Mouse (Mus musculus) forebrain, embryonic 12.5 days (tissue): ENCODE measurements around the gene Rufy2. TPM values are rescaled to one million over a fixed set of nuclear protein-coding genes. Genes with fewer than 3 reads are reported as not detected.

Experiments
- ATAC-seq: fragments of 200-750 bp; cut with Nextera tagmentation; 2 replicates; pipeline ENCODE4 v1.8.0; 2017; ENCODE audit warnings: moderate TSS enrichment; ENCODE audit not compliant: low FRiP score
- H3K27ac ChIP-seq: fragments of 300-500 bp; sonication (generic); 2 replicates; pipeline ENCODE4 v1.5.1; 2016; ENCODE audit warnings: mild to moderate bottlenecking
- H3K27me3 ChIP-seq: fragments of 300-500 bp; sonication (generic); 2 replicates; pipeline ENCODE4 v1.6.1; 2016; ENCODE audit warnings: mild to moderate bottlenecking
- H3K36me3 ChIP-seq: fragments of 300-500 bp; sonication (generic); replicated peaks from 2 replicates; pipeline ENCODE4 v1.6.1; 2016; ENCODE audit warnings: mild to moderate bottlenecking
- H3K4me1 ChIP-seq: fragments of 300-500 bp; sonication (generic); 2 replicates; pipeline ENCODE4 v1.6.1; 2016
- H3K4me2 ChIP-seq: fragments of 300-500 bp; sonication (generic); 2 replicates; pipeline ENCODE4 v1.6.1; 2016; ENCODE audit warnings: mild to moderate bottlenecking, moderate library complexity
- H3K4me3 ChIP-seq: fragments of 300-500 bp; sonication (generic); replicated peaks from 2 replicates; pipeline ENCODE4 v1.5.1; 2016; ENCODE audit warnings: mild to moderate bottlenecking
- H3K9ac ChIP-seq: fragments of 300-500 bp; sonication (generic); 2 replicates; pipeline ENCODE4 v1.6.1; 2016; ENCODE audit warnings: mild to moderate bottlenecking
- H3K9me3 ChIP-seq: fragments of 300-500 bp; sonication (generic); 2 replicates; pipeline ENCODE4 v1.6.1; 2016
- WGBS: fragments of 180-500 bp; shearing (Covaris S2); methylation state at CpG from one replicate; pipeline ENCODE4 v1.1.7; 2016; 5-methylcytosine and 5-hydroxymethylcytosine counted together
- polyA plus RNA-seq: library from polyadenylated mRNA; unstranded; fragments of >200 nt; fragmentation: Nextera tagmentation; extraction: Ambion mirVana; gene quantifications from 2 replicates; pipeline ENCODE4 v1.2.1, GENCODE M21; 2016

Rufy2 gene
- polyA plus RNA-seq, 1 experiment from 2014 or later: 39.5 TPM

- no peak for ATAC-seq
- peaks cover 84% of the 10 kb centered on the region for H3K36me3 ChIP-seq
- 21% methylated on average over 3 of the region's 3 CpGs for WGBS
- no peak overlapping the region for H3K9ac ChIP-seq
- no peak overlapping the region for H3K4me3 ChIP-seq
- H3K4me1 ChIP-seq: no peaks in the 10 kb centered on the region
- H3K9me3 ChIP-seq: no peaks in the 10 kb centered on the region
- no peak overlapping the region for H3K4me2 ChIP-seq
- H3K27ac ChIP-seq: no peak overlapping the region
- no peaks in the 10 kb centered on the region for H3K27me3 ChIP-seq
These were observed 7.3 kb downstream of the Rufy2 start for GRCm38 (mm10) chr10:62987341-62987740.

GRCm38 (mm10) chr10:62990636-62991035 is 10.6 kb downstream of the Rufy2 start:
- Histone ChIP-seq H3K9me3 (no peaks in the 10 kb centered on the region), H3K27ac (no peak overlapping the region), H3K27me3 (no peaks in the 10 kb centered on the region), H3K36me3 (peaks cover 87% of the 10 kb centered on the region), H3K4me1 (no peaks in the 10 kb centered on the region), H3K4me3 (no peak overlapping the region), H3K9ac (no peak overlapping the region), H3K4me2 (no peak overlapping the region)
- ATAC-seq: no peak
- WGBS: 95% methylated on average over 15 of the region's 15 CpGs

- no peak for ATAC-seq
- peaks cover 93% of the 10 kb centered on the region for H3K36me3 ChIP-seq
These were observed 14.0 kb downstream of the Rufy2 start for GRCm38 (mm10) chr10:62993991-62994390.

GRCm38 (mm10) chr10:63000584-63000983 is 20.6 kb downstream of the Rufy2 start:
- Histone ChIP-seq H3K4me2 (no peak overlapping the region), H3K36me3 (peaks cover 88% of the 10 kb centered on the region), H3K4me3 (no peak overlapping the region), H3K27me3 (no peaks in the 10 kb centered on the region), H3K27ac (no peak overlapping the region), H3K4me1 (no peaks in the 10 kb centered on the region), H3K9me3 (no peaks in the 10 kb centered on the region), H3K9ac (no peak overlapping the region)
- WGBS: 85% methylated on average over 9 of the region's 9 CpGs
- no peak for ATAC-seq

More at GRCm38 (mm10) chr10:62993991-62994390, 14.0 kb downstream of the Rufy2 start:
- Histone ChIP-seq H3K4me1 (no peaks in the 10 kb centered on the region), H3K9me3 (no peaks in the 10 kb centered on the region), H3K27me3 (no peaks in the 10 kb centered on the region), H3K27ac (no peak overlapping the region), H3K9ac (no peak overlapping the region), H3K4me3 (no peak overlapping the region), H3K4me2 (no peak overlapping the region)
- 84% methylated on average over 7 of the region's 9 CpGs for WGBS

- Histone ChIP-seq H3K4me2 (no peak overlapping the region), H3K9ac (no peak overlapping the region), H3K27me3 (no peaks in the 10 kb centered on the region), H3K27ac (no peak overlapping the region), H3K4me1 (no peaks in the 10 kb centered on the region), H3K36me3 (peaks cover 88% of the 10 kb centered on the region), H3K4me3 (no peak overlapping the region), H3K9me3 (no peaks in the 10 kb centered on the region)
- WGBS: 76% methylated on average over 9 of the region's 9 CpGs
- no peak for ATAC-seq
These were observed 23.2 kb downstream of the Rufy2 start for GRCm38 (mm10) chr10:63003252-63003651.

- no peak for ATAC-seq
- WGBS: 92% methylated on average over 9 of the region's 9 CpGs
- Histone ChIP-seq H3K4me1 (no peaks in the 10 kb centered on the region), H3K9me3 (no peaks in the 10 kb centered on the region), H3K4me2 (no peak overlapping the region), H3K36me3 (peaks cover 88% of the 10 kb centered on the region), H3K27me3 (no peaks in the 10 kb centered on the region), H3K27ac (no peak overlapping the region), H3K4me3 (no peak overlapping the region), H3K9ac (no peak overlapping the region)
These were observed 24.5 kb downstream of the Rufy2 start for GRCm38 (mm10) chr10:63004556-63004955.

- Histone ChIP-seq H3K27ac (no peak overlapping the region), H3K36me3 (peaks cover 85% of the 10 kb centered on the region), H3K4me3 (no peak overlapping the region), H3K9me3 (no peaks in the 10 kb centered on the region), H3K27me3 (no peaks in the 10 kb centered on the region), H3K4me1 (no peaks in the 10 kb centered on the region), H3K4me2 (no peak overlapping the region), H3K9ac (no peak overlapping the region)
- no peak for ATAC-seq
- 72% methylated on average over 3 of the region's 3 CpGs for WGBS
These were observed 28.2 kb downstream of the Rufy2 start for GRCm38 (mm10) chr10:63008193-63008592.

- Histone ChIP-seq H3K4me1 (no peaks in the 10 kb centered on the region), H3K36me3 (peaks cover 87% of the 10 kb centered on the region), H3K27me3 (no peaks in the 10 kb centered on the region), H3K4me2 (no peak overlapping the region), H3K27ac (no peak overlapping the region), H3K9ac (no peak overlapping the region), H3K9me3 (no peaks in the 10 kb centered on the region), H3K4me3 (no peak overlapping the region)
- 85% methylated on average over 4 of the region's 4 CpGs for WGBS
- ATAC-seq: no peak
These were observed 30.2 kb downstream of the Rufy2 start for GRCm38 (mm10) chr10:63010268-63010667.

- no peak for ATAC-seq
- Histone ChIP-seq H3K27ac (no peak overlapping the region), H3K4me3 (no peak overlapping the region), H3K27me3 (no peaks in the 10 kb centered on the region), H3K4me2 (no peak overlapping the region), H3K36me3 (peaks cover 88% of the 10 kb centered on the region), H3K9ac (no peak overlapping the region), H3K4me1 (no peaks in the 10 kb centered on the region), H3K9me3 (no peaks in the 10 kb centered on the region)
- 88% methylated on average over 6 of the region's 6 CpGs for WGBS
These were observed 31.5 kb downstream of the Rufy2 start for GRCm38 (mm10) chr10:63011556-63011955.

- Histone ChIP-seq H3K9me3 (no peaks in the 10 kb centered on the region), H3K27me3 (no peaks in the 10 kb centered on the region), H3K4me1 (no peaks in the 10 kb centered on the region), H3K4me2 (no peak overlapping the region), H3K4me3 (no peak overlapping the region), H3K9ac (no peak overlapping the region), H3K27ac (no peak overlapping the region), H3K36me3 (peaks cover 84% of the 10 kb centered on the region)
- 61% methylated on average over 3 of the region's 3 CpGs for WGBS
- no peak for ATAC-seq
These were observed 33.5 kb downstream of the Rufy2 start for GRCm38 (mm10) chr10:63013476-63013875.

- Histone ChIP-seq H3K4me2 (no peak overlapping the region), H3K27me3 (no peaks in the 10 kb centered on the region), H3K27ac (no peak overlapping the region), H3K36me3 (peaks cover 82% of the 10 kb centered on the region), H3K9me3 (no peaks in the 10 kb centered on the region), H3K9ac (no peak overlapping the region), H3K4me1 (peaks cover 5% of the 10 kb centered on the region; the same call in 1 of the 2 replicates), H3K4me3 (no peak overlapping the region)
- 87% methylated on average over 9 of the region's 9 CpGs for WGBS
- no peak for ATAC-seq
These were observed 34.1 kb downstream of the Rufy2 start for GRCm38 (mm10) chr10:63014168-63014567.

- no peak overlapping the region for H3K4me3 ChIP-seq
- peaks cover 38% of the 10 kb centered on the region for H3K36me3 ChIP-seq
- ATAC-seq: no peak
- H3K27me3 ChIP-seq: no peaks in the 10 kb centered on the region
- 88% methylated on average over 6 of the region's 6 CpGs for WGBS
- peaks cover 29% of the 10 kb centered on the region for H3K4me1 ChIP-seq
- H3K9me3 ChIP-seq: no peaks in the 10 kb centered on the region
- H3K9ac ChIP-seq: no peak overlapping the region
- no peak overlapping the region for H3K27ac ChIP-seq
- H3K4me2 ChIP-seq: 0 out of 2 replicates have a peak overlapping the region, but pooled peaks have one; percentile 6
These were observed 39.3 kb downstream of the Rufy2 start for GRCm38 (mm10) chr10:63019304-63019703.

GRCm38 (mm10) chr10:63021702-63022101 is 41.7 kb downstream of the Rufy2 start:
- 46% methylated on average over 4 of the region's 4 CpGs for WGBS
- H3K4me2 ChIP-seq: peak overlapping the region; percentile 69
- no peaks in the 10 kb centered on the region for H3K9me3 ChIP-seq
- peaks cover 45% of the 10 kb centered on the region for H3K4me1 ChIP-seq
- peaks cover 15% of the 10 kb centered on the region for H3K36me3 ChIP-seq
- ATAC-seq: no peak
- no peak overlapping the region for H3K27ac ChIP-seq
- peak overlapping the region; percentile 99 for H3K9ac ChIP-seq
- H3K4me3 ChIP-seq: peak overlapping the region; percentile 90
- H3K27me3 ChIP-seq: no peaks in the 10 kb centered on the region
